Mouse (Mus musculus): ENCODE measurements around the gene As3mt. TPM values are rescaled to one million over a fixed set of nuclear protein-coding genes. Genes with fewer than 3 reads are reported as not detected.

The As3mt gene
- polyA plus RNA-seq, 1 experiment, result 0.74 TPM

DNA sequence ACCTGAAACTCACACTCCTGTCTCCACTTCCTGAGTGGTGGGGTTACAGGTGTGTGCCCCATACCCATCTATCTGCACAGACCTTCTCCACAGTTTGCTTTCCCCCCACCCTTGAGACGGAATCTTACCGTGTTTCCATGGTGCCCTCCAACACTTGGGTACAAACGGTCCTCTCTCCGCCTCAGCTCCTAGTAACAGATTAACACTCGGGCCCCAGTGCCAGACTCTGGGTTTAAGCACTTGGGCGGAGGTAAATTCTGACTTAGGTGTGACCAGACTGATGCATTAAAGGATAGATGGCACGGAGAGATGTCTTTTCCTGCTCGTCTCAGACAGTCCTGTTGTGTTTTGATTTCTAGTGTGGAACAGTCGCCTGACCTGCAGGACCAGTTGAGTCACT lies 6.1 kb upstream of the As3mt start:
- Histone ChIP-seq H3K27me3 (ENCODE audit: control insufficient read depth, insufficient read depth, insufficient read length) (peaks cover 6% of the 10 kb centered on the region), H3K79me3 (ENCODE audit: low read depth) (no peaks in the 10 kb centered on the region), H3K36me3 (ENCODE audit: control insufficient read depth, insufficient read depth) (no peaks in the 10 kb centered on the region), H3ac (ENCODE audit: control insufficient read depth, insufficient read length, low read depth) (no peak overlapping the region), H3K79me2 (ENCODE audit: control insufficient read depth, insufficient read depth) (no peaks in the 10 kb centered on the region), H3K4me3 (ENCODE audit: insufficient read depth, poor library complexity, severe bottlenecking) (no peak overlapping the region)
- no peak for TF ChIP-seq CEBPB (IDR thresholded peaks at IDR 0.05; ENCODE audit: low read depth)
- TF ChIP-seq MAX (IDR thresholded peaks at IDR 0.05), result no peak
- TF ChIP-seq FOSL1 (IDR thresholded peaks at IDR 0.05; ENCODE audit: insufficient read depth, low read length, poor library complexity, severe bottlenecking), result no peak
- no peak for TF ChIP-seq MYOG (IDR thresholded peaks at IDR 0.05; ENCODE audit: control insufficient read depth, extremely low read depth, insufficient read length)
- TF ChIP-seq USF1 (IDR thresholded peaks at IDR 0.05; ENCODE audit: low read depth), result no peak
- no peak for TF ChIP-seq CTCF (IDR thresholded peaks at IDR 0.05; ENCODE audit: control insufficient read depth, insufficient read depth, insufficient read length)
- TF ChIP-seq MYOD1 (IDR thresholded peaks at IDR 0.05; ENCODE audit: control insufficient read depth, insufficient read length, low read depth), result no peak

DNA sequence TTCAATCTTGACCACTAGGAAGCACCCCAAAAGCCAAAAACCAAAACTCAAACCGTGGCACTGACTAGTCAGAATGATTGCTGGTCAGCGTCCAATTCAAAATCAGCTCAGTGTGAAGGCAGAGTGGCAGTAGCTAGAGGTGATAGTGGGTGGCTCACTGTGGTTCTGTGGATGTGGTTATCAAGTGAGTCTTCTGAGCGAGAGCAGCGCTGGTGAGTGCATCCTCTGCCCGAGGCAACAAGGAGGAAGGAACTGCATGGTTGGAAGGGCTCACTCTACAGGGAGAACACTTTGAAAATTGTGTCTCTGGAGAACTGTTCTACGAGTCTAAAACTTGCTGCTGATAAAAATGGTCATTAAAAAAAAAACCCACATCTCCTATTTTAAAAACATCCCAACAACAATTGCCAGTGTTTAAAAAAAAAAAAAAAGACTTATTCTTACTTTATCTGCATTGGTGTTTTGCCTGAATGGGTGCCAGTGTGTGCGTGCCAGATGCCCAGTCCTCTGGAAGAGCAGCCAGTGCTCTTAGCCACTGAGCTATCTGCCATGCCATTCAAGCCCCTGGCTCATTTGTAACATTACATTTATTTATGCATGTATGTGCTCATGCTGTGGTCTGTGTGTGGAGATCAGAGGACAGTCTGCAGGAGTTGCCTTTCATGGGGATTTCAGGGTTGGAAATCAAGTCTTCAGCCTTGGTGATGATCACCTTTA lies 1.3 kb upstream of the As3mt start:
- H3K79me3 ChIP-seq (ENCODE audit: low read depth), result no peaks in the 10 kb centered on the region
- H3K27me3 ChIP-seq (ENCODE audit: control insufficient read depth, insufficient read depth, insufficient read length), result peaks cover 6% of the 10 kb centered on the region
- no peaks in the 10 kb centered on the region for H3K36me3 ChIP-seq (ENCODE audit: control insufficient read depth, insufficient read depth)
- H3ac ChIP-seq (ENCODE audit: control insufficient read depth, insufficient read length, low read depth), result no peak overlapping the region
- no peaks in the 10 kb centered on the region for H3K79me2 ChIP-seq (ENCODE audit: control insufficient read depth, insufficient read depth)
- no peak overlapping the region for H3K4me3 ChIP-seq (ENCODE audit: insufficient read depth, poor library complexity, severe bottlenecking)
- no peak for TF ChIP-seq CEBPB (IDR thresholded peaks at IDR 0.05; ENCODE audit: low read depth)
- no peak for TF ChIP-seq MYOD1 (IDR thresholded peaks at IDR 0.05; ENCODE audit: control insufficient read depth, insufficient read length, low read depth)
- TF ChIP-seq MYOG (IDR thresholded peaks at IDR 0.05; ENCODE audit: control insufficient read depth, extremely low read depth, insufficient read length), result no peak
- no peak for TF ChIP-seq CTCF (IDR thresholded peaks at IDR 0.05; ENCODE audit: control insufficient read depth, insufficient read depth, insufficient read length)

DNA sequence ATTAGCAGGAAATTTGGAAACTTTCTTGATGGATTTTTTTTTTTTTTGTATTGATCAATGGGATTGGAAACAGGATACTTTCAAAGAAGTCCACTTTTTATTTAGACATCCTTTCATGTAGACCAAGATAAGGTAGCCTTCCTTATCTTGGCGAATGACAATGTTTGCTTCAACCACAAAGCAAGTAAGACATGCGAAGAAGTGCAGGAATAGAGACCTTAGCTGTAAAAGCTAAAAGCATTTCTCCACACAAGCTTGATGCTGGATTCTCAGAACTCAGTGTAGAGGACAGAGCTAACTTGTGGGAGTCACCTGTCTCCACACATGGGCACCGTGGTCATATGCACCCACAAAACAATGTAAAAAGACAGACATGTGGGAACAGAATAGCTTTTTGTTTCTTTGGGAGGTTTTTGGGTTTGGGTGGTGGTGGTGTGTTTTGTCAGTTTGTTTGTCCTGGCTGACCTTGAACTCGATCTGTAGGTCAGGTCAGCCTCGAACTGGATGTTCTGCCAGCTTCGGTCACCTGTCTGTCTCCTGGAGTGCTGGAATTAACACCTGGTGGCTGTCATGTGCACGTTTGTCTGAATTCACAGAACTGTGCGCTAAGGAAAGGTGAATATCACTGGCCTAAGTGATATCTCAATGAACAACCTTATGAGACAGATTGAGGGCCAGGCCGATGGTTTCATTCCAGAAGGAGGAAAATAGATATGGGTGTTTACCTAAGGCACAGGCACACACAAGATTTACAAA lies 540 bp upstream of the As3mt start:
- peaks cover 6% of the 10 kb centered on the region for H3K27me3 ChIP-seq (ENCODE audit: control insufficient read depth, insufficient read depth, insufficient read length)
- H3ac ChIP-seq (ENCODE audit: control insufficient read depth, insufficient read length, low read depth), result no peak overlapping the region
- TF ChIP-seq FOSL1 (IDR thresholded peaks at IDR 0.05; ENCODE audit: insufficient read depth, low read length, poor library complexity, severe bottlenecking), result no peak
- TF ChIP-seq CTCF (IDR thresholded peaks at IDR 0.05; ENCODE audit: control insufficient read depth, insufficient read depth, insufficient read length), result no peak
- no peak for TF ChIP-seq MYOG (IDR thresholded peaks at IDR 0.05; ENCODE audit: control insufficient read depth, extremely low read depth, insufficient read length)
- TF ChIP-seq USF1 (IDR thresholded peaks at IDR 0.05; ENCODE audit: low read depth), result no peak
- no peak for TF ChIP-seq MYOD1 (IDR thresholded peaks at IDR 0.05; ENCODE audit: control insufficient read depth, insufficient read length, low read depth)
- no peak for TF ChIP-seq MAX (IDR thresholded peaks at IDR 0.05)
- no peak for TF ChIP-seq CEBPB (IDR thresholded peaks at IDR 0.05; ENCODE audit: low read depth)
- H3K79me2 ChIP-seq (ENCODE audit: control insufficient read depth, insufficient read depth), result no peaks in the 10 kb centered on the region
- H3K36me3 ChIP-seq (ENCODE audit: control insufficient read depth, insufficient read depth), result no peaks in the 10 kb centered on the region
- no peaks in the 10 kb centered on the region for H3K79me3 ChIP-seq (ENCODE audit: low read depth)
- H3K4me3 ChIP-seq (ENCODE audit: insufficient read depth, poor library complexity, severe bottlenecking), result no peak overlapping the region

DNA sequence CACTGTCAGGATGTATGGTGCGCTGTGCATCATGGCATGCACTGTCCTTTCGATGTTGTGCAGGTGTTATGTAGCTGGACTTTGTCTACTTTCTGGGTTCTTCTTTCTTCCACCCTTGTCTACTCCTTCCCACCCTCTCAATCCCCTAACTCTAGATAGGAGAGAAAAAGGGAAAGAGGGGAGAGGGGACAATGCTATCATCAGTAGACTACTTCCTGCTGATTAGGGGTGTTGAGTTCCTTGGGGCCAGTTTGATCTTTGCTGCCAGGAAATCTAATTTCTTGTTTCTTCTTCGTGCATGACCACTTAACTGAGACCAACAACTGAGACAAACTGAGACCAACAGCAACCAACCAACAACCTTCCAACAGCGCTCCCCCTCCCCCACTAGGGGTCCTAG lies 3.4 kb downstream of the As3mt start:
- no peaks in the 10 kb centered on the region for H3K79me3 ChIP-seq (ENCODE audit: low read depth)
- no peaks in the 10 kb centered on the region for H3K27me3 ChIP-seq (ENCODE audit: control insufficient read depth, insufficient read depth, insufficient read length)
- H3K79me2 ChIP-seq (ENCODE audit: control insufficient read depth, insufficient read depth), result no peaks in the 10 kb centered on the region
- no peak overlapping the region for H3ac ChIP-seq (ENCODE audit: control insufficient read depth, insufficient read length, low read depth)
- no peaks in the 10 kb centered on the region for H3K36me3 ChIP-seq (ENCODE audit: control insufficient read depth, insufficient read depth)
- no peak overlapping the region for H3K4me3 ChIP-seq (ENCODE audit: insufficient read depth, poor library complexity, severe bottlenecking)
- TF ChIP-seq CTCF (IDR thresholded peaks at IDR 0.05; ENCODE audit: control insufficient read depth, insufficient read depth, insufficient read length) (no peak), USF1 (IDR thresholded peaks at IDR 0.05; ENCODE audit: low read depth) (no peak), FOSL1 (IDR thresholded peaks at IDR 0.05; ENCODE audit: insufficient read depth, low read length, poor library complexity, severe bottlenecking) (no peak), MAX (IDR thresholded peaks at IDR 0.05) (no peak), MYOD1 (IDR thresholded peaks at IDR 0.05; ENCODE audit: control insufficient read depth, insufficient read length, low read depth) (no peak), CEBPB (IDR thresholded peaks at IDR 0.05; ENCODE audit: low read depth) (no peak), MYOG (IDR thresholded peaks at IDR 0.05; ENCODE audit: control insufficient read depth, extremely low read depth, insufficient read length) (no peak)

DNA sequence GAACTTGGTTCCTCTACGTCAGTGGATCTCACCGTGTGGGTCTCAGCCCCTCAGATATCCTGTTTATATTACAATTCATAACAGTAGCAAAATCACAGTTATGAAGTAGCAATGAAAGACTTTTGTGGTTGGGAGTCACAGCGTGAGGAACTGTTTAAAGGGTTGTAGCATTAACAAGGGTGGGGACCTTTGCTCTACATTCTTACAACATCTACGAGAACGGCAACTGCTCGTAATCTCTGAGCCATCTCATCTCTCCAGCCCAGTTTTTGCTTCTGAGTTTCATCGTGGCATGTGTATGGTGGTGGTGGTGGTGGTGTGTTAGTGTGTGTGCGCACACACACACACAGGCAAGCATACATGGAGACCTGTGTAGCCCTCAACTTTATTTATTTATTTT lies 7.0 kb downstream of the As3mt start:
- no peaks in the 10 kb centered on the region for H3K79me2 ChIP-seq (ENCODE audit: control insufficient read depth, insufficient read depth)
- TF ChIP-seq MYOD1 (IDR thresholded peaks at IDR 0.05; ENCODE audit: control insufficient read depth, insufficient read length, low read depth) (no peak), USF1 (IDR thresholded peaks at IDR 0.05; ENCODE audit: low read depth) (no peak), CTCF (IDR thresholded peaks at IDR 0.05; ENCODE audit: control insufficient read depth, insufficient read depth, insufficient read length) (no peak), MYOG (IDR thresholded peaks at IDR 0.05; ENCODE audit: control insufficient read depth, extremely low read depth, insufficient read length) (no peak), FOSL1 (IDR thresholded peaks at IDR 0.05; ENCODE audit: insufficient read depth, low read length, poor library complexity, severe bottlenecking) (no peak), MAX (IDR thresholded peaks at IDR 0.05) (no peak), CEBPB (IDR thresholded peaks at IDR 0.05; ENCODE audit: low read depth) (no peak)
- H3K27me3 ChIP-seq (ENCODE audit: control insufficient read depth, insufficient read depth, insufficient read length), result no peaks in the 10 kb centered on the region
- H3K4me3 ChIP-seq (ENCODE audit: insufficient read depth, poor library complexity, severe bottlenecking), result no peak overlapping the region
- H3ac ChIP-seq (ENCODE audit: control insufficient read depth, insufficient read length, low read depth), result no peak overlapping the region
- no peaks in the 10 kb centered on the region for H3K79me3 ChIP-seq (ENCODE audit: low read depth)
- H3K36me3 ChIP-seq (ENCODE audit: control insufficient read depth, insufficient read depth), result no peaks in the 10 kb centered on the region
